Mouse (Mus musculus) lung, embryonic 14.5 days (tissue): ENCODE measurements at regions not wholly inside any gene's neighbourhood (a gene's known extent, or its start where the extent isn't known, plus 50 kb on each side); places are given as distances from the start of the nearest gene placed in this dataset.
A peak's percentile ranks its signal among the peaks of the same experiment; 100 is the strongest.

Experiments used
- ATAC-seq: fragments of 200-750 bp; cut with Nextera tagmentation; 2 replicates; pipeline ENCODE4 v1.8.0; 2017; ENCODE audit warnings: mild to moderate bottlenecking, moderate TSS enrichment, moderate library complexity; ENCODE audit not compliant: insufficient read depth
- DNase-seq: peaks from one replicate; pipeline ENCODE4 v3.0.0-alpha.2; 2015
- H3K27ac ChIP-seq: fragments of 300-500 bp; sonication (generic); 2 replicates; pipeline ENCODE4 v1.5.1; 2014; ENCODE audit warnings: low read depth, mild to moderate bottlenecking, moderate library complexity
- H3K27me3 ChIP-seq: fragments of 300-500 bp; sonication (generic); 2 replicates; pipeline ENCODE4 v1.6.1; 2014; ENCODE audit warnings: low read length, control low read depth; ENCODE audit not compliant: insufficient read depth
- H3K36me3 ChIP-seq: fragments of 300-500 bp; sonication (generic); 2 replicates; pipeline ENCODE4 v1.6.1; 2014; ENCODE audit warnings: control low read depth; ENCODE audit not compliant: insufficient read depth
- H3K4me1 ChIP-seq: fragments of 300-500 bp; sonication (generic); 2 replicates; pipeline ENCODE4 v1.6.1; 2014; ENCODE audit warnings: antibody characterized with exemption, control low read depth; ENCODE audit not compliant: insufficient read depth
- H3K4me2 ChIP-seq: fragments of 300-500 bp; sonication (generic); 2 replicates; pipeline ENCODE4 v1.6.1; 2014; ENCODE audit warnings: mild to moderate bottlenecking
- H3K4me3 ChIP-seq: fragments of 300-500 bp; sonication (generic); 2 replicates; pipeline ENCODE4 v1.5.1; 2014; ENCODE audit warnings: low read depth, low read length
- H3K9ac ChIP-seq: fragments of 300-500 bp; sonication (generic); 2 replicates; pipeline ENCODE4 v1.6.1; 2014
- H3K9me3 ChIP-seq: fragments of 300-500 bp; sonication (generic); 2 replicates; pipeline ENCODE4 v1.6.1; 2016; ENCODE audit warnings: low read depth, low read length, control low read depth
- CTCF ChIP-seq: IDR thresholded peaks from 2 replicates; pipeline ENCODE4 v1.5.1; 2016; ENCODE audit warnings: antibody characterized with exemption, low read depth
- WGBS: fragments of 180-500 bp; shearing (Covaris S2); extraction: QIAGEN DNeasy Blood & Tissue Kit; methylation state at CpG from one replicate; pipeline ENCODE4 v1.1.7; 2014; 5-methylcytosine and 5-hydroxymethylcytosine counted together

DNA sequence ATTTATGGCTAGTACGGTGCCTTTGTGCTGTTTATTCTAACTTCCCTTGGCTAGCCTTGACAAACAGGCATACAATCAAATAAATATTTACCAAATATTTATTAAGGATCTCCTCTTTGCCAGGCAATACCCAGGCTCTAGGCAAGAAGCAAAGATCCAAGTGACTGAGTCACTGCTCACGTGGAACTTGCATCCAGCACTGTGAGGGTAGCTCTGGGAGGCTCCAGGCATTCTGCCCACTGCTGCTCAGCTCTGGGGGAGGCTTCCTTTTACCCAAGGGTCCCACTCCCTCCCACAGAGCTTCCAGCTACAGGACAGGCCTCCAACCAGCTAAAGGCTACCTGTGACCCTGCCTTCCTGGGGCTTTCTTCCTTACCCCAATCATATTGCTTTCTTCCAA, 130.1 kb downstream of the Nectin1 start:
- Histone ChIP-seq H3K4me2 (no peak overlapping the region), H3K9ac (no peak overlapping the region), H3K9me3 (no peaks in the 10 kb centered on the region), H3K36me3 (no peaks in the 10 kb centered on the region), H3K27ac (no peak overlapping the region), H3K4me3 (no peak overlapping the region), H3K27me3 (peaks cover 13% of the 10 kb centered on the region; the same call in 1 of the 2 replicates), H3K4me1 (no peaks in the 10 kb centered on the region)
- DNase-seq = no peak
- TF ChIP-seq CTCF = no peak
- WGBS = 68% methylated on average over 2 of the region's 2 CpGs
- ATAC-seq = no peak

- DNase-seq = no peak
- no peak for ATAC-seq
- Histone ChIP-seq H3K4me3 (no peak overlapping the region), H3K9ac (no peak overlapping the region), H3K36me3 (no peaks in the 10 kb centered on the region), H3K4me2 (no peak overlapping the region), H3K27ac (no peak overlapping the region), H3K4me1 (no peaks in the 10 kb centered on the region), H3K27me3 (peaks cover 17% of the 10 kb centered on the region), H3K9me3 (no peaks in the 10 kb centered on the region)
- TF ChIP-seq CTCF = no peak
- WGBS = 83% methylated on average over 5 of the region's 5 CpGs
Measured at GRCm38 (mm10) chr9:43874332-43874731, 130.5 kb downstream of the Nectin1 start.

GRCm38 (mm10) chr9:43879220-43879968, 135.6 kb downstream of the Nectin1 start:
- no peaks in the 10 kb centered on the region for H3K36me3 ChIP-seq
- 3% methylated on average over 24 of the region's 24 CpGs for WGBS
- peak overlapping the region; percentile 48 for H3K4me2 ChIP-seq
- ATAC-seq = no peak
- peaks cover 38% of the 10 kb centered on the region for H3K27me3 ChIP-seq
- no peaks in the 10 kb centered on the region for H3K9me3 ChIP-seq
- H3K27ac ChIP-seq = no peak overlapping the region
- no peak for TF ChIP-seq CTCF
- H3K4me1 ChIP-seq = no peaks in the 10 kb centered on the region
- H3K9ac ChIP-seq = no peak overlapping the region; the same call in 1 of the 2 replicates
- peak; percentile 11 for DNase-seq
- peak overlapping the region; percentile 18; the same call in 1 of the 2 replicates for H3K4me3 ChIP-seq

GRCm38 (mm10) chr9:43879969-43880396, 136.2 kb downstream of the Nectin1 start:
- Histone ChIP-seq H3K9me3 (no peaks in the 10 kb centered on the region), H3K4me2 (peak overlapping the region; percentile 48), H3K4me3 (peak overlapping the region; percentile 18; the same call in 1 of the 2 replicates), H3K27me3 (peaks cover 38% of the 10 kb centered on the region), H3K9ac (no peak overlapping the region; the same call in 1 of the 2 replicates), H3K27ac (no peak overlapping the region), H3K36me3 (no peaks in the 10 kb centered on the region), H3K4me1 (no peaks in the 10 kb centered on the region)
- DNase-seq = peak; percentile 34
- WGBS = 1% methylated on average over 26 of the region's 26 CpGs
- no peak for ATAC-seq
- no peak for TF ChIP-seq CTCF

GRCm38 (mm10) chr9:43893086-43893485, 149.3 kb downstream of the Nectin1 start:
- Histone ChIP-seq H3K4me3 (no peak overlapping the region), H3K9me3 (no peaks in the 10 kb centered on the region), H3K27me3 (no peaks in the 10 kb centered on the region), H3K27ac (no peak overlapping the region), H3K9ac (no peak overlapping the region), H3K4me2 (no peak overlapping the region), H3K4me1 (no peaks in the 10 kb centered on the region), H3K36me3 (no peaks in the 10 kb centered on the region)
- TF ChIP-seq CTCF = no peak
- ATAC-seq (no peak), DNase-seq (no peak)
- 58% methylated on average over 6 of the region's 6 CpGs for WGBS

DNA sequence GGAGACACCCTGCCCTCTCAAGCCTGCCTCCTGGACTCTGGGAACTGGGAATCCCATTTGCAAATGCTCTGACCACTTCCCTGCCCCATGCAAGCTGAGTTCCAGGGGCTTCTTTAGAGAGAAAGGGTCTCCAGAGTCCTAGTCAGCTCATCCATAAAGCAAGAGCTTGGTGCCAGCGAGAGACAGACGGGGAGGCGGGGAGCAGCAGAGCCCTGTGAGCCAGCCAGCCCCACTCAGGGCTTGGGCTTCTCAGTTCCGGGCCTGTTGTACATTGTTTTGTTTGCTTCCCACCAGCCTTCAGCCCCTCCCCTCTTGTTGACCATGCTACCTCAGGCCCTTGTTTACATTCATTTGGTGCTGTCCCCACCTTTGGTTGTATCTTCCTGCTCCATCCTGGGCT, 143.9 kb upstream of the Thy1 start:
- no peak overlapping the region for H3K4me2 ChIP-seq
- H3K9me3 ChIP-seq = no peaks in the 10 kb centered on the region
- no peak for ATAC-seq
- H3K27ac ChIP-seq = no peak overlapping the region
- no peak for TF ChIP-seq CTCF
- 41% methylated on average over 4 of the region's 4 CpGs for WGBS
- no peak for DNase-seq
- H3K36me3 ChIP-seq = no peaks in the 10 kb centered on the region
- no peak overlapping the region for H3K4me3 ChIP-seq
- H3K9ac ChIP-seq = no peak overlapping the region
- H3K4me1 ChIP-seq = no peaks in the 10 kb centered on the region
- H3K27me3 ChIP-seq = no peaks in the 10 kb centered on the region

GRCm38 (mm10) chr9:43908325-43908724, 134.9 kb upstream of the Thy1 start:
- TF ChIP-seq CTCF = no peak
- Histone ChIP-seq H3K4me3 (no peak overlapping the region), H3K27me3 (no peaks in the 10 kb centered on the region), H3K4me1 (no peaks in the 10 kb centered on the region), H3K9ac (no peak overlapping the region), H3K9me3 (no peaks in the 10 kb centered on the region), H3K36me3 (no peaks in the 10 kb centered on the region), H3K4me2 (no peak overlapping the region), H3K27ac (no peak overlapping the region)
- DNase-seq (no peak), ATAC-seq (no peak)
- 76% methylated on average over 4 of the region's 4 CpGs for WGBS
